Mouse (Mus musculus) sigmoid colon, adult 10 weeks (tissue): ENCODE results near the gene Rbm24. TPM values are rescaled to one million over a fixed set of nuclear protein-coding genes. Genes with fewer than 3 reads are reported as not detected.

Experiments used
- polyA plus RNA-seq: library from polyadenylated mRNA; stranded (reverse); fragments of 350-450 nt; fragmentation: Illumina TruSeq; extraction: RNeasy Lipid Tissue Mini Kit (QIAGEN cat#74804); gene quantifications from one replicate; pipeline ENCODE4 v1.2.3, GENCODE M21; 2014; ENCODE audit warnings: low read depth, low replicate concordance

Gene Rbm24
- 2.3 TPM for polyA plus RNA-seq

DNA sequence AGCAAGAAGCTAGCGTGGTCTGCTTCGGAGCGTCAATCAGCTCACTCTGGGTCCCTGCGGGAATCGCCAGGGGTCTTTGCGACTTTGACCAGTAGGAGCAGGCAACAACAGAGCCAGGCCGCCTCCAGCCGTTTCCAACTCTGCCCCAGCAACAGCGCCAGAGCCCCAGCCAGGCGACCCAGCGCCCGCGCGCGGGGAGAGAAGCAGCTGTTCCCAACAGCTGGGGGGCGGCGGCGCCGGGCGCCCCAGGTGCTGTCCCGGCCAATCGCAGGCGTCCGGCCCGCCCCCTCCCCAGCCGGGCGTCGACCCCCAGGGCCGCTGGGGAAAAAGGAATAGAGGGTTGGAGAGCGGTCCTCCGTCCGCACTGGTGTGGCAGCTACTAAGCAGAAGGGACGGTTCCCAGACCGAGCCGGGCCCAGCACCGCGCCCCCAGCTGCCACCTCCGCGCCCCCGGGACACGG lies at the start of gene Rbm24:
TSS of gene Rbm24 (plus strand) at position 294 of the 461 bp plus-strand sequence.

Other genes starting within 250 kb of the Rbm24 start
- 1.4 TPM for gene Stmnd1, start 144.7 kb upstream of the Rbm24 start, polyA plus RNA-seq
- 23.4 TPM for gene Cap2, start 83.4 kb downstream of the Rbm24 start, polyA plus RNA-seq